Mouse (Mus musculus): Measurements from ENCODE around the gene Tmem163.

- TF ChIP-seq CTCF (IDR thresholded peaks at IDR 0.05; ENCODE audit: extremely low read depth, insufficient read depth, low read length) (no peak), POLR2A (IDR thresholded peaks at IDR 0.05; ENCODE audit: extremely low read depth, insufficient read depth, low read length) (no peak)
Measured at GRCm38 (mm10) chr1:127508921-127509320, 170.4 kb downstream of the Tmem163 start.
